Mouse (Mus musculus): ENCODE results near the gene Chrna9.

Chrna9 gene

GRCm38 (mm10) chr5:65918601-65919000 is 16.1 kb upstream of the Chrna9 start:
- CTCF ChIA-PET: interaction anchor here (0.6 to 0.9 kb wide), 3 partner anchors 55 to 1495 kb away, joined by 4 to 5 read pairs (median 5); no protein-coding TSS in a partner anchor

GRCm38 (mm10) chr5:65919326-65919725 is 15.4 kb upstream of the Chrna9 start:
- CTCF ChIA-PET: interaction anchor here (0.9 kb wide), 1 partner anchor 56 kb away, joined by 4 read pairs; no protein-coding TSS in a partner anchor

- CTCF ChIA-PET: interaction anchor here (1.0 kb wide), 1 partner anchor 53 kb away, joined by 3 read pairs; no protein-coding TSS in a partner anchor
Measured at GRCm38 (mm10) chr5:65919904-65920303, 14.8 kb upstream of the Chrna9 start.

GRCm38 (mm10) chr5:65920701-65921426 is 13.9 kb upstream of the Chrna9 start:
- CTCF ChIA-PET: interaction anchor here (0.7 to 1.0 kb wide), 3 partner anchors 15 to 58 kb away, joined by 3 to 4 read pairs (median 3); no protein-coding TSS in a partner anchor

- CTCF ChIA-PET: no interaction called here
Measured at GRCm38 (mm10) chr5:65921477-65922138, 13.1 kb upstream of the Chrna9 start.

- CTCF ChIA-PET: interaction anchor here (0.5 kb wide), 1 partner anchor 79 kb away, joined by 3 read pairs; no protein-coding TSS in a partner anchor
Measured at GRCm38 (mm10) chr5:65926666-65927065, 8.1 kb upstream of the Chrna9 start.

GRCm38 (mm10) chr5:65929162-65929561 is 5.6 kb upstream of the Chrna9 start:
- CTCF ChIA-PET: interaction anchor here (0.6 to 1.0 kb wide), 2 partner anchors 9 to 26 kb away, joined by 4 read pairs; no protein-coding TSS in a partner anchor

- CTCF ChIA-PET: interaction anchor here (0.8 kb wide), 1 partner anchor 99 kb away, joined by 3 read pairs; no protein-coding TSS in a partner anchor
Measured at GRCm38 (mm10) chr5:65930171-65930570, 4.5 kb upstream of the Chrna9 start.

GRCm38 (mm10) chr5:65933258-65933657 is 1.5 kb upstream of the Chrna9 start:
- CTCF ChIA-PET: interaction anchor here (0.5 to 0.6 kb wide), 2 partner anchors 23 to 82 kb away, joined by 4 to 6 read pairs; no protein-coding TSS in a partner anchor

- CTCF ChIA-PET: interaction anchor here (0.6 kb wide), 1 partner anchor 83 kb away, joined by 6 read pairs; no protein-coding TSS in a partner anchor
Measured at GRCm38 (mm10) chr5:65933764-65934163, 957 bp upstream of the Chrna9 start.

DNA sequence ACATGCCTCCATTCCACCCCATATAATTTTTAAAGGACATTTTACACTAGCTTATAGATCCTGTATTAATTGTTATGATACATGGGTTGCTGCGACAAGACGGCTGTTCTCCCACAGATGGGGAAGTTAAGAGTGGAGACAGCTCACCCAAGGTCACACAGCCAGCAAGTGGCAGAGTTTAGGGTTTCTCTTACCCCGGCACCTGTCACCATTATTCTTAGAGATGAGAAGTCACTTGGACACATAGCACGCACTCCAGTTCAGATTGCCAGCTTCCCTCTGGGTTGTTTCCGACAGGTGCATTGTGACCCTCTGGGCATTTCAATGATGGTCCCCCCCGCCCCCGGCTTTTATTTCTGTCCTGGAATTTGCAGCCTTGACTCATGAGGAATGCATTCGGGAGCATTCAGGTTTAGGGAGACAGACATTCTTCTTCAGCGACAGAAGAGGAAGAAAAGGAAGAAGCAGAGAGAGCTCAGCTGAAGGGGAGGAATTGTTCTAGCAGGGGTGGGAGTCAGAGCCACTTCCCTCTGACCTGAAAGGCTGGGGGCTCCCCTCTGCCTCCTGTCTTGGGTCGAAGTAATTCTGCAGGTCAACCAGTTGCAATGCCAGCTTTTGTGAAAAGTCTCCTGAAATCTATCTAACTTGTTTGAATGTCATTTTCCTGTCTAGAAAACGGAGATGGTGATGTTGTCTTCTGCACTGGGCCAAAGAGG is 2.4 kb downstream of the Chrna9 start:
- CTCF ChIA-PET: interaction anchor here (0.5 to 0.9 kb wide), 3 partner anchors 11 to 104 kb away, joined by 5 to 7 read pairs (median 5); no protein-coding TSS in a partner anchor

GRCm38 (mm10) chr5:65937998-65938715 is 3.4 kb downstream of the Chrna9 start:
- CTCF ChIA-PET: interaction anchor here (0.7 to 1.0 kb wide), 2 partner anchors 9 to 57 kb away, joined by 4 read pairs; no protein-coding TSS in a partner anchor

GRCm38 (mm10) chr5:65941145-65941544 is 6.4 kb downstream of the Chrna9 start:
- CTCF ChIA-PET: no interaction called here

DNA sequence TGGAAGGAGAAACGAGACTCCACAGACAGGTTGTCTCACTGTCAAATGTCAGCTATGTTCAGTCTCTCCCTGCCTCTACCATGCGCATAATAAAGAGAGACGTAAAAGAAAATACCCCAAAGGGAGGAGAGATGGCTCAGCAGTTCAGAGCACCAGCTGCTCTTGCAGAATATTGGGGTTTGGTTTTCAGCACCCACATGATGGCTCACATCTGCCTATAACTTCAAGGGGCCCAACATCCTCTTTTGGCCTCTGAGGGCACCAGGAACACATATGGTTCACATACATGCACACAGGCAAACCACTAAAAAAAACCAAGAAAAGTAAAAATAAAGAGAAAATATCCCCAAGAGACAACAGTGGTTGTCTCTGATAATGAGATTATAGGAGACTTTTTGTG is 15.1 kb downstream of the Chrna9 start:
- CTCF ChIA-PET: interaction anchor here (0.7 kb wide), 2 partner anchors 75 to 108 kb away, joined by 6 to 11 read pairs; no protein-coding TSS in a partner anchor

GRCm38 (mm10) chr5:65950236-65950635 is 15.5 kb downstream of the Chrna9 start:
- CTCF ChIA-PET: interaction anchor here (0.7 kb wide), 2 partner anchors 76 to 109 kb away, joined by 6 to 11 read pairs; no protein-coding TSS in a partner anchor

DNA sequence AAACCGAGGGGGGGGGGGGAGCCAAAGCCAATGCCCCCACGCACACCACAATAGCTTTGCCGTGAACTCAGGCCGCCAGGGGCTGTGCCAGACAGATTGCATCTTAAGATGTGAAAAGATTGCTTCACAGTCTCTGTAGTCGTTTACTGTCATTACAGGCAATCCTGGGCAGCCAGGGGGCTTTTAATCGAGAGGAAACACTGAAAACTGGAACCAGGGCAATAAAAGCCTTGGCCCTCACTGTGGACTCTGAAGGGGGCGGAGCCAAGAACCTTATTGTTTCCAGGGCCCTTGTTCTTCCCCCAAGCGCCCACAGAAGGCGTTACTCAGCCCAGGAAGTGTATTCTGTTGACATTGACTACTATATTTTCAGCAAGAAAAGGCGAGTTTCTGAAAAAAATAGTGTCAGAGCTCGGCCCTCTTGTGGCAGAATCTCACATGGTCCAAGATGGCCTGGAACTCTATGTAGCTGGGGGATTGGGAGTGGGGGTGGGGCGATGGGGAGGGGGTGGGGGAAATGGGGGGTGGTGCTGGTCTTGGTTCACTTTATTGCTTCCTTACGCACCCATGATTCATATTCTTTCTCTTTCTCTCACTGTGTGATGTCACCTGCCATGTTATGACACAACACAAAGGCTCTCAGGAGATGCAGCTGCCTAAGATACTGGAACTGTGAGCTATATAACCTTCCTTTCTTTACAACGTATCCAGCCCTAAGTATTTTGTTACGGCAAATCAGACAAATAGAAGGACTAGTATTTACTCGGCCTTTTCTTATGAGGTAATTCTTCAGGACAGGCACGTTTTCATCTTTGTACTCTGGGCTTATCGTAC is 16.2 kb downstream of the Chrna9 start:
- CTCF ChIA-PET: interaction anchor here (0.7 kb wide), 1 partner anchor 77 kb away, joined by 11 read pairs; no protein-coding TSS in a partner anchor

- CTCF ChIA-PET: no interaction called here
Measured at GRCm38 (mm10) chr5:65951513-65951909, 16.8 kb downstream of the Chrna9 start.

DNA sequence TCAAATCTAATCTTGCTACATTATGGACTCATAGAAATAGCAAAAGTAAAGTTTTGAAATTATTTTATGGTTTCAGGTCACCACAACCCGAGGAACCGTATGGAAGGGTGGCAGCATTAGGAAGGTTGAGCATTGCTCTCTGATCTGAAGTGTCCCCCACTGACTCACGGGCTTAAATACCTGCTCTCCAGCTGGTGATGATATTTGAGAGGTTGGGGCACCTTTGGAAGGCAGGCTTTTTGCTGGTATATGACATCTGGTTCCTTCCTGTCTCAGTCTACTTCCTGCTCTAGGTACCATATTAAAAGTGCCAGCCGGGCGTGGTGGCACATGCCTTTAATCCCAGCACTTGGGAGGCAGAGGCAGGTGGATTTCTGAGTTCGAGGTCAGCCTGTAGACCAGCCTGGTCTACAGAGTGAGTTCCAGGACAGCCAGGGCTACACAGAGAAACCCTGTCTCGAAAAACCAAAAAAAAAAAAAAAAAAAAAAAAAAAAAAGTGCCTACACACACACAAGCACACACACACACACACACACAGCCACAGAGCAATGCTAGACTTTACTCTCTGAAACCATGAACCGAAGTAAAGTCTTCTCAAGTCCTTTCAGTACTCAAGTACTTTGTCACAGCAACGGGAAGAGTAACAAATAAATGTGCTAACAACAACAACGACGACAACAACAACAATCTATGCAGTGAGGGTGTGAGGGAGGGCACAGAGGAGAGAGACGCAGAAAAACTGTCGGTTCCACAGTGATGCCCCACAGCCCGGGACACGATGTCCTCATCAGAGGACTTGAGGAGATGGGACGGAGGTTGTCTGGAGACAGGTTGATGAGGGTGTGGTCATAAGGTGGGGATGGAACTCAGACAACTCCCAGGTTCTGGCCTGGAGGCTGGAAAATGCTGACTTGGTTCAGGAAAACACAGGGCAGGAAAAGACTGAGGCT is 19.7 kb downstream of the Chrna9 start:
- CTCF ChIA-PET: interaction anchor here (0.6 to 1.5 kb wide), 3 partner anchors 25 to 382 kb away, joined by 3 to 7 read pairs (median 4); partner anchors contain the start of gene N4bp2

Measured in spleen, embryonic (tissue).